Mouse (Mus musculus): Measurements from ENCODE around the gene Olfr381. TPM values are rescaled to one million over a fixed set of nuclear protein-coding genes. Genes with fewer than 3 reads are reported as not detected.

Olfr381 gene
- not detected in 2 replicates for polyA plus RNA-seq (2012; rRNA removed; ENCODE audit: low replicate concordance)

DNA sequence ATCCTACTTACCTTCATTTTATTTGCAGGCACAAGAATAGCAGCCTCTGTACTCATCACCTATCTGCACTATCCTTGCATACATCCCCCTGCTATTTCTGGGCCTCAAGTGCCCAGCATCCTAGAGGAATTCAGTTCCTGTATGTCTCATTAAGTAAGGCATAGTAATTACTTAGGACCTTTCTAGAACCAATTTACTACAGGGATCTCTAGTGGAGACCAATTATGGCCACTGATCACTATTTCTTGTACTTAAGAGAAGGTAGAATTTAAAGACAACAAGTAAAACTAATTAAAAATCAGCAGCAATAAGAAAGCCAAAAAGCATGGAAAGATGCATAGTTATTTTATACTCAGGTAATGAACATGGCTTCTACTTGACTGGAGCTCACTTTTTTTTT is at the start of gene Olfr381:
Olfr381 (minus strand) TSS at position 101 of the 400 bp plus-strand sequence.

DNA sequence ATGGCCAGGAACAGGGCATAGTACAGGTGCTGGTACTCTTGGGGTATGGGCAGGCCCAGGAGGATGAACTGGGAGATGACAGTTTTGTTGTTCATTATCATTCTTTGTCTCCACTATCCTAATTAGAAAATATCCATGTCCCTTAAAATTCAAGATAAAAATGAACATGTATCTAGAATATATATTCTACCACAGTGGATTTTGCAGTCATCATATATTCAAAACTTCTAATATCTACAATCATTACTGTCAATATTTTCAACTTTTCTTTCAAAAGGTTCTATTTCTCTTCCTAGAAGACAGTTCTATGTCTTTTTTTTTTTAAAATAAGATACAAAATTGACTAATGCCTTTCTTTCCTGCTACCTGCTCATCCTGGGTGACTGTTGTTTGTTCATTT is 25.7 kb upstream of the Olfr381 start, which contains the start of gene Olfr382:
Olfr382 (minus strand) TSS at position 101 of the 400 bp plus-strand sequence.

DNA sequence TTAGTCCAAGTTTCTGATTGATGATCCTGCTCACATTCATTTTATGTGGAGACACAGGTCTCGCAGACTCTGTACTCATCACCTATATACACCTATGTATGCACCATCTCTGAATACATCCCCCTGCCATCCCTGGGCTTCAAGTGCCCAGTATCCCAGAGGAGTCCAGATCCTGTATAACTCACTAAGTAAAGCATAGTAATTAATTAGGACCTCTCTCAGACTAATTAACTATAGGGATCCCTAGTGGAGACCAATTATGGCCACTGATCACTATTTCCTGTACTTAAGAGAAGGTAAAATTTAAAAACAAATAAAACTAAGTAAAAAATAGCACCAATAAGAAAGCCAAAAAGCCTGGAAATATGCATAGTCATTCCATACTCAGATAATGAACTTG is 34.0 kb downstream of the Olfr381 start, which contains the start of gene Olfr380:
Olfr380 (minus strand) TSS at position 101 of the 400 bp plus-strand sequence.

Other genes starting within 250 kb of the Olfr381 start
- gene Trpv3, start 224.2 kb downstream of the Olfr381 start, polyA plus RNA-seq (2012; rRNA removed; ENCODE audit: low replicate concordance): 0.23 and 0.47 TPM in 2 replicates
- 4.0 and 17.4 TPM in 2 replicates for gene Aspa, start 162.0 kb downstream of the Olfr381 start, polyA plus RNA-seq (2012; rRNA removed; ENCODE audit: low replicate concordance)
- gene Gm49340, start 161.9 kb downstream of the Olfr381 start, polyA plus RNA-seq (2012; rRNA removed; ENCODE audit: low replicate concordance): 0.14 TPM in 1 of 2 replicates, not detected in the other
- 0.53 TPM in 1 of 2 replicates, not detected in the other for gene Spata22, start 161.9 kb downstream of the Olfr381 start, polyA plus RNA-seq (2012; rRNA removed; ENCODE audit: low replicate concordance)
- 0.53 and 0.99 TPM in 2 replicates for gene Olfr20, start 140.8 kb downstream of the Olfr381 start, polyA plus RNA-seq (2012; rRNA removed; ENCODE audit: low replicate concordance)
- not detected in 2 replicates for gene Olfr376, start 120.4 kb downstream of the Olfr381 start, polyA plus RNA-seq (2012; rRNA removed; ENCODE audit: low replicate concordance)
- not detected in 2 replicates for gene Olfr1, start 92.0 kb downstream of the Olfr381 start, polyA plus RNA-seq (2012; rRNA removed; ENCODE audit: low replicate concordance)
- not detected in 2 replicates for gene Olfr378, start 63.1 kb downstream of the Olfr381 start, polyA plus RNA-seq (2012; rRNA removed; ENCODE audit: low replicate concordance)
- not detected in 2 replicates for gene Olfr380, start 34.1 kb downstream of the Olfr381 start, polyA plus RNA-seq (2012; rRNA removed; ENCODE audit: low replicate concordance)
- gene Olfr382, start 25.6 kb upstream of the Olfr381 start, polyA plus RNA-seq (2012; rRNA removed; ENCODE audit: low replicate concordance): not detected in 2 replicates
- not detected in 2 replicates for gene Olfr385, start 101.4 kb upstream of the Olfr381 start, polyA plus RNA-seq (2012; rRNA removed; ENCODE audit: low replicate concordance)
- not detected in 2 replicates for gene Olfr384, start 107.0 kb upstream of the Olfr381 start, polyA plus RNA-seq (2012; rRNA removed; ENCODE audit: low replicate concordance)
- not detected in 2 replicates for gene Zfp735, start 197.2 kb upstream of the Olfr381 start, polyA plus RNA-seq (2012; rRNA removed; ENCODE audit: low replicate concordance)